Mouse (Mus musculus): ENCODE measurements around the gene Trio. TPM values are rescaled to one million over a fixed set of nuclear protein-coding genes. Genes with fewer than 3 reads are reported as not detected.

Gene Trio
- polyA plus RNA-seq, 1 experiment: 17.5 TPM

DNA sequence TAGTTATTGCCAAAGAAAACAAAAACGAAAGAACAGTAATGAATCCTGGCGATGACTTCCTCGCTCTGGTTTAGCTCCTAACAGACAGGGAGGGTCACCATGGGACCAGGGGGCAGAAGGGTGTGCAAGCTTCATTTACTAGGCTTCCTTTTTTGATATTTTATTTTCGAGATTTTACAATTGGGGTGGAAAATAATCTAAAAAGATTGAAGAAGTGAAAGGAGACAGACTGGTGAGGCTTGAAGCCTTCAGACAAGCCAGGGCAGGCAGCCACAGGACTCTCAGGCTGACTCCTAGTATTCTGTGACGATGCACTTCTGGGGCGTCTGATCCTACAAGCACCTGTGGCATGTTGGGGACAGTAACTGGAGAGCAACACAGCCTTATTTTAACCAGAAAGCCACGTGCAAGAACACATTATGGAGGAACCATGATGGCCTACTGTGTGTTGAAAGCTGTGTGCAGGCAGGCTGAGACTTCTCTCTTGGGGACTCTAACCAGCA, 253.5 kb downstream of the Trio start:
- Histone ChIP-seq H3K27me3 (ENCODE audit: control insufficient read depth, insufficient read depth, low read length) (no peaks in the 10 kb centered on the region), H3K27ac (ENCODE audit: insufficient read depth, low read depth, low read length) (peak overlapping the region; percentile 70), H3K4me3 (ENCODE audit: low read depth, low read length) (no peak overlapping the region), H3K36me3 (ENCODE audit: control insufficient read depth, insufficient read depth, low read length) (peaks cover 24% of the 10 kb centered on the region), H3K4me1 (ENCODE audit: control insufficient read depth, insufficient read depth, insufficient read length, low read length) (peaks cover 2% of the 10 kb centered on the region)
- 75% methylated on average over 7 of the region's 7 CpGs for WGBS
- TF ChIP-seq POLR2A (IDR thresholded peaks at IDR 0.05; ENCODE audit: low read depth, low read length) (no peak), CTCF (IDR thresholded peaks at IDR 0.05; ENCODE audit: extremely low read depth, insufficient read length, insufficient replicate concordance, low read depth, low read length) (no peak)

DNA sequence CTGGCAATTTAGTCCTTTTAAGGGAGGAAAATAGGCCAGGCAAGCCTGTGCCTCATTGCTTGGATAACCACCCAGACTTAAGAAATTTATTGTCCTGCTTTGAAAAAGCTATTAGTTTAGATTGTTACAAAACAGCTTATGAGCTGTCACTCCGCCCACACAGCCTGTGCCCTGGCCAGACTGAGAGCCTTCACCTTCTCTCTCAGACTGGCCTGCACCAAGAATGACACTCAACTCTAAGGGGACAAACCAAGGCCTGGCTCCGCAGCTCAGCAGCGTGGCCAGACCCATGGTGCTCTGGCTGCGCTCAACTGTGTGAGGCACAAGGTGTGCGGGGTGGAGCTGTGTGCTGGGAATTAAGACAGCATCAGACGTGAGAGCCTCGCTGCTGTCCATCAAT, 254.1 kb downstream of the Trio start:
- H3K36me3 ChIP-seq (ENCODE audit: control insufficient read depth, insufficient read depth, low read length): peaks cover 25% of the 10 kb centered on the region

DNA sequence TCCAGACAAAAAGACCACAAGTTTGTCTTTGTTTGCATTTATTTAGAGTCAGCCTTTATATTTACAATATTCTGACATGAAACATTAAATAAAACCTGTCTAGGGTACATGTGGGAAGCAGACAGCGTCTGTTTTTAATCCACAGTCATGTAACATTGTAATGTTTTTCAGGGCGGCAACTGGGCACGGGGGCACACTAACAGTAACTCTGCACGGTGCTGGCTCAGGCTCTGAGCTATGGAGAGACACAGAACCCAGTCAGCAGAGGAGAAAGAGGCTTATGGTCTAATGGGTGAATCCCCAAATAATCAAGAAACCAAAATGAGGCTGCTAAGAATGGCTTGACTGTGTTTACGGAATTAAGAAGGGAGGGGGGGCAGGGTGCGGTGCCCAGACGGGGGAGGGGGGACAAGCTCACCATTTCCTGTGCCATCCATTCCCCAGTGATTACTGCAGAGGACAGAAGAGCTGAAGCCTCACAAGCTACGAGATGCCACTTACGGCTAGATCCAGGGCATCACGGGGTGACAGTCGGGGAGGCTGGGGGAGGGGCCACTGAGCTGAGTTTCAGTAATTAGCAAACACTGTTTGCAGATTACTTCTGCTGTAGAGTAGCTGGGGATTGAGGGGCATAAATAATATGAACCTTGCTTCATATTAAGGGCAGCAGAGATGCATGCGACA, 255.0 kb downstream of the Trio start:
- Histone ChIP-seq H3K4me3 (ENCODE audit: low read depth, low read length) (no peak overlapping the region), H3K36me3 (ENCODE audit: control insufficient read depth, insufficient read depth, low read length) (peaks cover 25% of the 10 kb centered on the region), H3K27ac (ENCODE audit: insufficient read depth, low read depth, low read length) (no peak overlapping the region), H3K27me3 (ENCODE audit: control insufficient read depth, insufficient read depth, low read length) (no peaks in the 10 kb centered on the region), H3K4me1 (ENCODE audit: control insufficient read depth, insufficient read depth, insufficient read length, low read length) (peaks cover 2% of the 10 kb centered on the region)
- 83% methylated on average over 12 of the region's 12 CpGs for WGBS
- TF ChIP-seq CTCF (IDR thresholded peaks at IDR 0.05; ENCODE audit: extremely low read depth, insufficient read length, insufficient replicate concordance, low read depth, low read length) (no peak), POLR2A (IDR thresholded peaks at IDR 0.05; ENCODE audit: low read depth, low read length) (no peak)

More for the DNA sequence above, 254.1 kb downstream of the Trio start:
- WGBS: 80% methylated on average over 7 of the region's 7 CpGs
- Histone ChIP-seq H3K27me3 (ENCODE audit: control insufficient read depth, insufficient read depth, low read length) (no peaks in the 10 kb centered on the region), H3K4me3 (ENCODE audit: low read depth, low read length) (no peak overlapping the region), H3K27ac (ENCODE audit: insufficient read depth, low read depth, low read length) (peak overlapping the region; percentile 70), H3K4me1 (ENCODE audit: control insufficient read depth, insufficient read depth, insufficient read length, low read length) (peaks cover 2% of the 10 kb centered on the region)
- TF ChIP-seq CTCF (IDR thresholded peaks at IDR 0.05; ENCODE audit: extremely low read depth, insufficient read length, insufficient replicate concordance, low read depth, low read length) (no peak), POLR2A (IDR thresholded peaks at IDR 0.05; ENCODE audit: low read depth, low read length) (no peak)

DNA sequence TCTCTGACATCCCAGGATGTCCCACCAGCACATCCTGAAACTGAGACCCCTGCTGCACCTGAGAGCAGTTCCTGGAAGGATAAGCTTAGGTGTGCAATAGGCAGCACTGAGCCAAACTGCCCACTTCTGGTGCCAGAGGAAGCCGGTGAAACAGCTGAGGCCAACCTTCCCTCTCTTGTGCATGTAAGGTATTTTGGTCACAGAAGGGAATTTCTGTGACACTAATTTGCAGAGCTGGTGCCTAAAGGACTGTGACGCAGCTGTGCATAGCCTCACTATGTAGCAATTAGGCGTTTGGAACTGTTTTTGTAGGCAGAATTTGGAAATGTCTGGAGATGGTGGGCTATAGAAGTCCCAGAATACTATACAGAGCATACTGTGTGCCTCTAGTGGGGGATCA, 264.2 kb downstream of the Trio start:
- TF ChIP-seq CTCF (IDR thresholded peaks at IDR 0.05; ENCODE audit: extremely low read depth, insufficient read length, insufficient replicate concordance, low read depth, low read length) (no peak), POLR2A (IDR thresholded peaks at IDR 0.05; ENCODE audit: low read depth, low read length) (no peak)
- H3K4me3 ChIP-seq (ENCODE audit: low read depth, low read length): no peak overlapping the region
- WGBS: 88% methylated on average over 3 of the region's 3 CpGs
- peaks cover 14% of the 10 kb centered on the region; the same call in 1 of the 2 replicates for H3K36me3 ChIP-seq (ENCODE audit: control insufficient read depth, insufficient read depth, low read length)
- no peaks in the 10 kb centered on the region for H3K27me3 ChIP-seq (ENCODE audit: control insufficient read depth, insufficient read depth, low read length)
- no peak overlapping the region for H3K27ac ChIP-seq (ENCODE audit: insufficient read depth, low read depth, low read length)
- H3K4me1 ChIP-seq (ENCODE audit: control insufficient read depth, insufficient read depth, insufficient read length, low read length): no peaks in the 10 kb centered on the region

DNA sequence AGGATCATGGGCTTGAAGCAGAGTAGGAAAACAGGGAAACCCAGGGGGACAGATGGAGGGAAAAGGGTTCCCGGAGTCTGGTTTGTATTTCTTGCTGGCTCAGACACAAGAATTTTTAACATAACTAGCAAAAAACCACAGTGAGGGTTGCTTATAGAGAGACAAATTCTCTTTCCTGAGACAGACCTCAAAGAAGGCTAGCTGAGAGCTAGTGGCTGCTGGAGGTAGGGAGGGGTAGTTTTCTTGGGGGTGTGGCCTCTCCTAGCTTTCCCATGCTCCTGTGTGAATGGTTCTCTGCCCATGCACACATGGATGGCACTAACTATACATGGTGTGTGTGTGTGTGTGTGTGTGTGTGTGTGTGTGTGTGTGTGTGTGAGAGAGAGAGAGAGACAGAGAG, 265.0 kb downstream of the Trio start:
- Histone ChIP-seq H3K4me1 (ENCODE audit: control insufficient read depth, insufficient read depth, insufficient read length, low read length) (no peaks in the 10 kb centered on the region), H3K4me3 (ENCODE audit: low read depth, low read length) (no peak overlapping the region), H3K27me3 (ENCODE audit: control insufficient read depth, insufficient read depth, low read length) (no peaks in the 10 kb centered on the region), H3K27ac (ENCODE audit: insufficient read depth, low read depth, low read length) (no peak overlapping the region), H3K36me3 (ENCODE audit: control insufficient read depth, insufficient read depth, low read length) (peaks cover 17% of the 10 kb centered on the region; the same call in 1 of the 2 replicates)
- WGBS: 88% methylated on average over 1 of the region's 1 CpGs
- TF ChIP-seq POLR2A (IDR thresholded peaks at IDR 0.05; ENCODE audit: low read depth, low read length) (no peak), CTCF (IDR thresholded peaks at IDR 0.05; ENCODE audit: extremely low read depth, insufficient read length, insufficient replicate concordance, low read depth, low read length) (no peak)

DNA sequence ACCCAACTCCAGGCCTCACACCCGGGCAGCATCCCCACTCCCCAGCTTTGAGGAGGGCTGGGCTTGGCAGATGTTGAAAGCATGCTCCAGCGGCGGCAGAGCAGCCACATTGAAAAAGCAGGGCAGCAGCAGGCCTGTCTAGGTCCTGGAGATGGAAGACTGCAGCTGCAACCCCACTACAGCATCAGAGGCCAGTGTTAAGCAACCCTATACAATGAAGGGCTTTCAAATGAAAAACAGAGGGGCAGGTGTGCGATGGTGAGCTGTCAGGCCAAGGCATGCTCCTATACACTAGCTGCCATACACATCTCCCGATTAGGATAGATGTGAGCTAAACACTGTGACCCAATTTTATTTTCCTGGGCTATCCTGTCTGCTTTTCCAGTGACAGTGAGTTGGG, 265.8 kb downstream of the Trio start:
- no peaks in the 10 kb centered on the region for H3K27me3 ChIP-seq (ENCODE audit: control insufficient read depth, insufficient read depth, low read length)
- peaks cover 17% of the 10 kb centered on the region; the same call in 1 of the 2 replicates for H3K36me3 ChIP-seq (ENCODE audit: control insufficient read depth, insufficient read depth, low read length)
- WGBS: 85% methylated on average over 5 of the region's 5 CpGs
- H3K27ac ChIP-seq (ENCODE audit: insufficient read depth, low read depth, low read length): no peak overlapping the region
- no peaks in the 10 kb centered on the region for H3K4me1 ChIP-seq (ENCODE audit: control insufficient read depth, insufficient read depth, insufficient read length, low read length)
- no peak for TF ChIP-seq CTCF (IDR thresholded peaks at IDR 0.05; ENCODE audit: extremely low read depth, insufficient read length, insufficient replicate concordance, low read depth, low read length)
- TF ChIP-seq POLR2A (IDR thresholded peaks at IDR 0.05; ENCODE audit: low read depth, low read length): no peak
- no peak overlapping the region for H3K4me3 ChIP-seq (ENCODE audit: low read depth, low read length)

DNA sequence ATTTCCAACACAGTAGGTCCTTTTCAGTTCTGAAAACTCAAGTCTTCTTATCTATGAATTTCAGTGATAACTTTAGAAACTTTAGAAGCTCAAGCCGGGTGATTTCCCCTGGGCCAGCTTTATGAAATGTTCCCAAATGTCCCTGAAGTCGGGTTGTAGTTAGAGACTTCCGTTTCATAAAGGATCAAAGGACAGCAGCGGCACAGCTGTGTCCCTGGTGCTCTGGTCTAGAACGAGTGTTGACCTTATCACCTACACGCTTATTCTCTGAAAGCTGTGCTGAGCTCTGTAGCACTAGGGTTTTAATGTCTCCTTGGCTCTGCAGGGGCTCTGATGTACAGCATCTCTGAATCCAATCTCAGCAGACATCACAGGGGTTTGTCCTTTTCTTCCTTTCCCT, 267.0 kb downstream of the Trio start:
- Histone ChIP-seq H3K4me1 (ENCODE audit: control insufficient read depth, insufficient read depth, insufficient read length, low read length) (no peaks in the 10 kb centered on the region), H3K36me3 (ENCODE audit: control insufficient read depth, insufficient read depth, low read length) (peaks cover 15% of the 10 kb centered on the region; the same call in 1 of the 2 replicates)
- 68% methylated on average over 6 of the region's 6 CpGs for WGBS

More for the DNA sequence above, 267.0 kb downstream of the Trio start:
- TF ChIP-seq CTCF (IDR thresholded peaks at IDR 0.05; ENCODE audit: extremely low read depth, insufficient read length, insufficient replicate concordance, low read depth, low read length): no peak
- TF ChIP-seq POLR2A (IDR thresholded peaks at IDR 0.05; ENCODE audit: low read depth, low read length): no peak
- no peak overlapping the region for H3K4me3 ChIP-seq (ENCODE audit: low read depth, low read length)
- H3K27me3 ChIP-seq (ENCODE audit: control insufficient read depth, insufficient read depth, low read length): no peaks in the 10 kb centered on the region
- H3K27ac ChIP-seq (ENCODE audit: insufficient read depth, low read depth, low read length): no peak overlapping the region
